Mouse (Mus musculus): ENCODE results near the gene Prkci. TPM values are rescaled to one million over a fixed set of nuclear protein-coding genes. Genes with fewer than 3 reads are reported as not detected.

Gene Prkci
- polyA plus RNA-seq, 1 experiment from 2014 or later = 43.1 TPM

- Histone ChIP-seq H3K27ac (replicated peaks; ENCODE audit: low read depth, low read length) (no peak overlapping the region), H3K4me3 (ENCODE audit: low read depth, low read length) (no peak overlapping the region)
- no peak for ATAC-seq (ENCODE audit: insufficient number of reproducible peaks, low FRiP score, low TSS enrichment, low read depth)
Measured at GRCm38 (mm10) chr3:30987396-30988318, 7.9 kb upstream of the Prkci start.

DNA sequence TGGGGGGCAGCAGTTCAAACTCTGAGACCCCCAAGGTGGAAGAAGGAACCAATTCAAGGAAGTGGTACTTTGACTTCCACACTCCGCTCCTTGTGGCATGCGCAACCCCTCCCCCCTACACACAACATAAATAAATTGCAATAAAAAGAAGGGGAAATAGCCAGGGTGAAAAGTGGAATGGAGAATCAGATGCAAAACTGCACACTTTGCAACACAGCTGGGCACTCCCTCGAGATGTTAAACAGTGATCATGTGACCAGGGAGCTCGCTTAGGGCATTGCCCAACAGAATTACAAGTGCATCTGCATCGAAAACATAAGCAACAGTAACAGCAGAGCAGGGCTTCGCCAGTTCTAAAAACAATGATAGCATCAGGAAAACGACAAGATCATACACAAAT lies 3.4 kb upstream of the Prkci start:
- DNase-seq (ENCODE audit: low spot score) (no peak), ATAC-seq (ENCODE audit: insufficient number of reproducible peaks, low FRiP score, low TSS enrichment, low read depth) (no peak)
- Histone ChIP-seq H3K4me2 (ENCODE audit: low read depth, severe bottlenecking) (no peak overlapping the region), H3K9me3 (ENCODE audit: control insufficient read depth, low read length) (no peaks in the 10 kb centered on the region), H3K4me1 (ENCODE audit: control insufficient read depth, insufficient read depth, low read length) (peaks cover 5% of the 10 kb centered on the region; the same call in 1 of the 2 replicates), H3K36me3 (ENCODE audit: control insufficient read depth, insufficient read depth, low read length) (no peaks in the 10 kb centered on the region), H3K27me3 (ENCODE audit: control insufficient read depth, insufficient read depth, low read length) (no peaks in the 10 kb centered on the region), H3K27ac (replicated peaks; ENCODE audit: low read depth, low read length) (no peak overlapping the region), H3K4me3 (ENCODE audit: low read depth, low read length) (no peak overlapping the region), H3K9ac (ENCODE audit: low read length) (no peak overlapping the region)
- WGBS = 76% methylated on average over 7 of the region's 7 CpGs

More at GRCm38 (mm10) chr3:30987396-30988318, 7.9 kb upstream of the Prkci start:
- H3K9ac ChIP-seq (ENCODE audit: low read length) = no peak overlapping the region
- H3K9me3 ChIP-seq (ENCODE audit: control insufficient read depth, low read length) = no peaks in the 10 kb centered on the region
- 94% methylated on average over 9 of the region's 9 CpGs for WGBS
- no peak overlapping the region for H3K4me2 ChIP-seq (ENCODE audit: low read depth, severe bottlenecking)
- H3K4me1 ChIP-seq (ENCODE audit: control insufficient read depth, insufficient read depth, low read length) = peaks cover 3% of the 10 kb centered on the region; the same call in 1 of the 2 replicates
- H3K36me3 ChIP-seq (ENCODE audit: control insufficient read depth, insufficient read depth, low read length) = no peaks in the 10 kb centered on the region
- no peaks in the 10 kb centered on the region for H3K27me3 ChIP-seq (ENCODE audit: control insufficient read depth, insufficient read depth, low read length)
- DNase-seq (ENCODE audit: low spot score) = no peak

GRCm38 (mm10) chr3:30993066-30993573 lies 2.4 kb upstream of the Prkci start:
- H3K4me2 ChIP-seq (ENCODE audit: low read depth, severe bottlenecking) = no peak overlapping the region
- no peak overlapping the region for H3K9ac ChIP-seq (ENCODE audit: low read length)
- H3K4me1 ChIP-seq (ENCODE audit: control insufficient read depth, insufficient read depth, low read length) = peaks cover 5% of the 10 kb centered on the region; the same call in 1 of the 2 replicates
- no peak overlapping the region for H3K27ac ChIP-seq (replicated peaks; ENCODE audit: low read depth, low read length)
- H3K9me3 ChIP-seq (ENCODE audit: control insufficient read depth, low read length) = no peaks in the 10 kb centered on the region
- H3K4me3 ChIP-seq (ENCODE audit: low read depth, low read length) = no peak overlapping the region
- no peaks in the 10 kb centered on the region for H3K27me3 ChIP-seq (ENCODE audit: control insufficient read depth, insufficient read depth, low read length)
- no peak for ATAC-seq (ENCODE audit: insufficient number of reproducible peaks, low FRiP score, low TSS enrichment, low read depth)
- no peak for DNase-seq (ENCODE audit: low spot score)
- H3K36me3 ChIP-seq (ENCODE audit: control insufficient read depth, insufficient read depth, low read length) = no peaks in the 10 kb centered on the region

GRCm38 (mm10) chr3:30994859-30995258 lies 688 bp upstream of the Prkci start:
- Histone ChIP-seq H3K9me3 (ENCODE audit: control insufficient read depth, low read length) (no peaks in the 10 kb centered on the region), H3K36me3 (ENCODE audit: control insufficient read depth, insufficient read depth, low read length) (no peaks in the 10 kb centered on the region), H3K27me3 (ENCODE audit: control insufficient read depth, insufficient read depth, low read length) (no peaks in the 10 kb centered on the region), H3K4me3 (ENCODE audit: low read depth, low read length) (peak overlapping the region; percentile 59), H3K4me2 (ENCODE audit: low read depth, severe bottlenecking) (peak overlapping the region; percentile 48; the same call in 1 of the 2 replicates), H3K9ac (ENCODE audit: low read length) (peak overlapping the region; percentile 64), H3K4me1 (ENCODE audit: control insufficient read depth, insufficient read depth, low read length) (peaks cover 15% of the 10 kb centered on the region), H3K27ac (replicated peaks; ENCODE audit: low read depth, low read length) (no peak overlapping the region)
- 31% methylated on average over 6 of the region's 6 CpGs for WGBS
- DNase-seq (ENCODE audit: low spot score) = no peak
- ATAC-seq (ENCODE audit: insufficient number of reproducible peaks, low FRiP score, low TSS enrichment, low read depth) = no peak

- H3K4me1 ChIP-seq (ENCODE audit: control insufficient read depth, insufficient read depth, low read length) = peaks cover 19% of the 10 kb centered on the region
- H3K9ac ChIP-seq (ENCODE audit: low read length) = peak overlapping the region; percentile 64
- H3K36me3 ChIP-seq (ENCODE audit: control insufficient read depth, insufficient read depth, low read length) = no peaks in the 10 kb centered on the region
- ATAC-seq (ENCODE audit: insufficient number of reproducible peaks, low FRiP score, low TSS enrichment, low read depth) (peak; percentile 71), DNase-seq (ENCODE audit: low spot score) (no peak)
- WGBS = under 1% methylated on average over 48 of the region's 49 CpGs
- H3K9me3 ChIP-seq (ENCODE audit: control insufficient read depth, low read length) = no peaks in the 10 kb centered on the region
- H3K4me3 ChIP-seq (ENCODE audit: low read depth, low read length) = peak overlapping the region; percentile 59
- H3K27me3 ChIP-seq (ENCODE audit: control insufficient read depth, insufficient read depth, low read length) = no peaks in the 10 kb centered on the region
- H3K27ac ChIP-seq (replicated peaks; ENCODE audit: low read depth, low read length) = peak overlapping the region; percentile 3; the same call in 1 of the 2 replicates
- peak overlapping the region; percentile 57 for H3K4me2 ChIP-seq (ENCODE audit: low read depth, severe bottlenecking)
Measured at GRCm38 (mm10) chr3:30995899-30996687, 546 bp downstream of the Prkci start.

DNA sequence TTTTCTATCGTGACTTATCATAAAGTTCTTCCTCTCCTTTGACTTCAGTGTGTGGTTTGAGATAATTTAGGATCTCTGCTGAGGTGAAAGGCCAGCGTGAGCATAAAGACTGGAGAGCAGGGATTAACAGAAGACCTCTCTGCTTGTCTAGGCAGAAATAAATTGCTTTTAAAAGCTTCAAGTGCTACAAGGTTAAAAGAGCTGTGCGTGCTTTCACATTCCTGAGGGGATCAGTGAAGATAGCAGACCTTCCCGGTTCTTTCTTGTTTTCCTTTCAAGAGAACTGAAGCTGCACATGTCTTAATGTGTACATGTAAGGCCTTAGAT lies 1.1 kb downstream of the Prkci start:
- no peak for ATAC-seq (ENCODE audit: insufficient number of reproducible peaks, low FRiP score, low TSS enrichment, low read depth)
- H3K36me3 ChIP-seq (ENCODE audit: control insufficient read depth, insufficient read depth, low read length) = no peaks in the 10 kb centered on the region
- no peak for DNase-seq (ENCODE audit: low spot score)
- H3K4me2 ChIP-seq (ENCODE audit: low read depth, severe bottlenecking) = peak overlapping the region; percentile 57
- H3K27me3 ChIP-seq (ENCODE audit: control insufficient read depth, insufficient read depth, low read length) = no peaks in the 10 kb centered on the region
- no peak overlapping the region for H3K27ac ChIP-seq (replicated peaks; ENCODE audit: low read depth, low read length)
- 0 out of 2 replicates have a peak overlapping the region, but pooled peaks have one; percentile 22 for H3K9ac ChIP-seq (ENCODE audit: low read length)
- peaks cover 19% of the 10 kb centered on the region for H3K4me1 ChIP-seq (ENCODE audit: control insufficient read depth, insufficient read depth, low read length)
- H3K9me3 ChIP-seq (ENCODE audit: control insufficient read depth, low read length) = no peaks in the 10 kb centered on the region
- H3K4me3 ChIP-seq (ENCODE audit: low read depth, low read length) = peak overlapping the region; percentile 59
- WGBS = 3% methylated on average over 4 of the region's 4 CpGs

DNA sequence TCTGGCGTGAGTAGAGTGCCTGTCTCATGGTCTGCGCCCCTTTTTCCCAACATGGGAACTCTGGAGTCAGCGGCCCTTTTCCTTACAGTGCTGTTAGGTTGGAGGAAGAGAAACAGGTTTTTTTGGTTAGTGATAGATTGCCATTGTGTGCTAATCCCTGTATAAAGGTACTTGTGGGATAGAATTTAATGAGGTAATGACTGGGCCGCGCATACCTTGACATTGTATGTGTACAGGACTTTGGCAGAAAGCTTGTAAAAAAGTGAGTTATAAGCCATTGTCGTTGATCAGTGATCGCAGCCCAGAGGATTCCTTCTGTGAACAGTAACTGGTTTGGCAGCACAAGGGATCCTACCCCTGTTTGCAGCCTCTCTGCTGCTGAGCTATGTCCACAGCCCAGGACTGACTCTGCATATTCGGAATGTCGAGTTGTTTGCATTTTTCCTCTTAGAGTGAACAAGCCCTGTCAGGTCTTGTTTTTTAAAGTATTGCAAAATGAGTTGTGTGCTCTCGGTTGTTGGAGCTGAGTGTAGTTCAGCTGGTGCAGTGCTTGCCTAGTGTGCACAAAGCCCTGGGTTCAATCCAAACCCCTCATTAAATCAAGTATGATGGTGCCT lies 4.0 kb downstream of the Prkci start:
- DNase-seq (ENCODE audit: low spot score) (no peak), ATAC-seq (ENCODE audit: insufficient number of reproducible peaks, low FRiP score, low TSS enrichment, low read depth) (no peak)
- Histone ChIP-seq H3K4me3 (ENCODE audit: low read depth, low read length) (no peak overlapping the region), H3K27ac (replicated peaks; ENCODE audit: low read depth, low read length) (peak overlapping the region; percentile 56; the same call in 1 of the 2 replicates), H3K9ac (ENCODE audit: low read length) (no peak overlapping the region), H3K9me3 (ENCODE audit: control insufficient read depth, low read length) (no peaks in the 10 kb centered on the region), H3K27me3 (ENCODE audit: control insufficient read depth, insufficient read depth, low read length) (no peaks in the 10 kb centered on the region), H3K4me2 (ENCODE audit: low read depth, severe bottlenecking) (no peak overlapping the region), H3K36me3 (ENCODE audit: control insufficient read depth, insufficient read depth, low read length) (no peaks in the 10 kb centered on the region), H3K4me1 (ENCODE audit: control insufficient read depth, insufficient read depth, low read length) (peaks cover 19% of the 10 kb centered on the region)
- WGBS = 47% methylated on average over 10 of the region's 10 CpGs

- no peak overlapping the region for H3K4me3 ChIP-seq (ENCODE audit: low read depth, low read length)
- H3K4me2 ChIP-seq (ENCODE audit: low read depth, severe bottlenecking) = no peak overlapping the region
- 31% methylated on average over 4 of the region's 4 CpGs for WGBS
- no peak overlapping the region for H3K9ac ChIP-seq (ENCODE audit: low read length)
- peaks cover 19% of the 10 kb centered on the region for H3K4me1 ChIP-seq (ENCODE audit: control insufficient read depth, insufficient read depth, low read length)
- DNase-seq (ENCODE audit: low spot score) (no peak), ATAC-seq (ENCODE audit: insufficient number of reproducible peaks, low FRiP score, low TSS enrichment, low read depth) (no peak)
- H3K27me3 ChIP-seq (ENCODE audit: control insufficient read depth, insufficient read depth, low read length) = no peaks in the 10 kb centered on the region
- peak overlapping the region; percentile 56 for H3K27ac ChIP-seq (replicated peaks; ENCODE audit: low read depth, low read length)
- H3K9me3 ChIP-seq (ENCODE audit: control insufficient read depth, low read length) = no peaks in the 10 kb centered on the region
- H3K36me3 ChIP-seq (ENCODE audit: control insufficient read depth, insufficient read depth, low read length) = no peaks in the 10 kb centered on the region
Measured at GRCm38 (mm10) chr3:31000018-31000407, 4.5 kb downstream of the Prkci start.
